ENCODE assay signal across 8 mouse cellular contexts in the genomic region with DNA sequence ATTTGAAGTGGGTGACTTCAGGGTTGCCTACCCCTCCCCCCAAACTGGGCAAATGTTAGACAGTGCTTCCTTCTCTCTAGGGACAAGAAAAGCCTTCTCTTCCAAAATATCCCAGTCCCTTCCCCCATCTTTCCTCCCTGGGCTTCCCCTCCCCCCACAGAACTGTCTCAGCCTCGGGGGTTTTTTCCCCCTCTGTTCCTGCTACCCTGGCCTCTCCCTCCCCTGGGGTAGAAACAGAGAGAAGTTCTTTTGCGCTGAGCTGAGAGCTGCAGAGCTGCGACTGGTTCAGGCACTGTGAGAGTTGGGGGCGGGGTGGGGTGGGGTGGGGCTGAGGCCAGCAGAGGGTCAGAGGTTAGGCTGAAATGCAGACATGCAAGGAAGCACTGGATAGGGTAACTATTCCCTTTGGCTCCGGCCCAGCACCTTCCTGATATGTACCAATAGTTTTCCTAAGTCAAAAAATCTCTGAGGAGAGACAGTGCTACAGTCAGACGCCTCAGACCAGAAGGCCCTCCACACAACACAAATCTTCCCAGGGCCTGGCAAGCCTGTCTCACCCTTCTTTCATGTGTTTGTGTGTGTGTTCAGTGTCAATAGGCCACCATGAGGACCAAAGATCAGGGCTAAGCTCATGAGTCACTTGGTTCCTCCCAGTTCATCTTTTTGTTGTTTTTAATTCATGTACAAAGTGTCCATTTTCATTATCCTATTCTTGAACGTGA. TPM values are rescaled to one million over a fixed set of nuclear protein-coding genes. Genes with fewer than 3 reads are reported as not detected.
DNase-seq lines count a peak whose midpoint lies in the region; ATAC-seq and TF ChIP-seq lines count a peak whose summit lies in the region.

No protein-coding gene starts in this region.

- peaks cover 3% of the 10 kb centered on the region; the same call in 1 of the 2 replicates for H3K4me1 ChIP-seq in cortical plate, adult 2 months (ENCODE audit: control insufficient read depth, insufficient read depth, low read length)
- peaks cover 78% of the 10 kb centered on the region for H3K4me1 ChIP-seq in heart, embryonic 13.5 days
- H3K4me1 ChIP-seq in midbrain, embryonic 12.5 days: peaks cover 68% of the 10 kb centered on the region
- peaks cover 3% of the 10 kb centered on the region; the same call in 1 of the 2 replicates for H3K4me1 ChIP-seq in cerebellum, adult 2 months (ENCODE audit: control insufficient read depth, insufficient read depth, low read length)

- DNase-seq in retina, postnatal 1 day: peak; percentile 31
- DNase-seq in retina, embryonic 14.5 days (ENCODE audit: low spot score): no peak
- DNase-seq in kidney, postnatal 4 days: peak; percentile 53 to 67
- DNase-seq in urinary bladder, postnatal 36 days (ENCODE audit: low spot score in 2 of 2): peak; percentile 23 to 50
- DNase-seq in cerebellum, adult 2 months: no peak

- no peaks in the 10 kb centered on the region for H3K9me3 ChIP-seq in heart, embryonic 13.5 days
- H3K9me3 ChIP-seq in midbrain, embryonic 12.5 days: 0 out of 2 replicates have a peak, but pooled peaks cover 5% of the 10 kb centered on the region

- peaks cover 39% of the 10 kb centered on the region for H3K36me3 ChIP-seq in heart, embryonic 13.5 days
- peaks cover 34% of the 10 kb centered on the region for H3K36me3 ChIP-seq in midbrain, embryonic 12.5 days

- 4% methylated on average over 7 of the region's 7 CpGs for WGBS in heart, embryonic 13.5 days
- 3% methylated on average over 7 of the region's 7 CpGs for WGBS in midbrain, embryonic 12.5 days
- 30% methylated on average over 7 of the region's 7 CpGs for WGBS in cerebellum, adult 2 months

- no peaks in the 10 kb centered on the region for H3K27me3 ChIP-seq in heart, embryonic 13.5 days (replicated peaks)
- no peaks in the 10 kb centered on the region for H3K27me3 ChIP-seq in midbrain, embryonic 12.5 days
- H3K27me3 ChIP-seq in cerebellum, adult 2 months (ENCODE audit: control insufficient read depth, insufficient read depth, low read length): no peaks in the 10 kb centered on the region

- TF ChIP-seq CTCF in cortical plate, adult 2 months (IDR thresholded peaks at IDR 0.05; ENCODE audit: extremely low read depth, insufficient read depth, low read length): no peak
- no peak for TF ChIP-seq CTCF in cerebellum, adult 2 months (IDR thresholded peaks at IDR 0.05; ENCODE audit: borderline replicate concordance, insufficient read depth, low read depth, low read length)

- peak overlapping the region; percentile 91 for H3K9ac ChIP-seq in heart, embryonic 13.5 days
- peak overlapping the region; percentile 92 for H3K9ac ChIP-seq in midbrain, embryonic 12.5 days (replicated peaks)

- ATAC-seq in heart, embryonic 13.5 days (ENCODE audit: extremely low read depth, insufficient number of reproducible peaks, low FRiP score, low TSS enrichment): no peak
- ATAC-seq in midbrain, embryonic 12.5 days (ENCODE audit: low FRiP score, low read depth): no peak

- no peak for TF ChIP-seq POLR2A in cortical plate, adult 2 months (IDR thresholded peaks at IDR 0.05; ENCODE audit: extremely low read depth, insufficient read depth, low read length)
- no peak for TF ChIP-seq POLR2A in cerebellum, adult 2 months (IDR thresholded peaks at IDR 0.05; ENCODE audit: borderline replicate concordance, insufficient read depth, low read length)

- peak overlapping the region; percentile 49 for H3K4me3 ChIP-seq in cortical plate, adult 2 months (ENCODE audit: insufficient read depth, low read length)
- H3K4me3 ChIP-seq in heart, embryonic 13.5 days: peak overlapping the region; percentile 68
- H3K4me3 ChIP-seq in midbrain, embryonic 12.5 days: peak overlapping the region; percentile 60
- H3K4me3 ChIP-seq in cerebellum, adult 2 months (replicated peaks; ENCODE audit: insufficient read depth, low read depth, low read length): no peak overlapping the region

- peak overlapping the region; percentile 96 for H3K4me2 ChIP-seq in heart, embryonic 13.5 days
- peak overlapping the region; percentile 100 for H3K4me2 ChIP-seq in midbrain, embryonic 12.5 days (replicated peaks)

- H3K27ac ChIP-seq in cortical plate, adult 2 months (ENCODE audit: insufficient read depth, low read length): peak overlapping the region; percentile 75
- peak overlapping the region; percentile 97 for H3K27ac ChIP-seq in heart, embryonic 13.5 days (replicated peaks)
- peak overlapping the region; percentile 43 for H3K27ac ChIP-seq in midbrain, embryonic 12.5 days (replicated peaks)
- no peak overlapping the region; the same call in 1 of the 2 replicates for H3K27ac ChIP-seq in cerebellum, adult 2 months (ENCODE audit: insufficient read depth, low read length)

RNA-seq across cellular contexts. Expression of gene Ppp1r18, which starts 4.1 kb away (rescaled TPM):
- polyA plus RNA-seq in cortical plate, adult 2 months (2012; rRNA removed): 11.1 and 11.4 TPM in 2 replicates
- polyA plus RNA-seq in heart, embryonic 13.5 days (2015; fragmentation: Nextera tagmentation; extraction: Ambion mirVana): 19.8 and 21.0 TPM in 2 replicates
- 27.7 and 27.9 TPM in 2 replicates for polyA plus RNA-seq in midbrain, embryonic 12.5 days (2016; fragmentation: Nextera tagmentation; extraction: Ambion mirVana)
- 8.7 and 9.7 TPM in 2 replicates for polyA plus RNA-seq in cerebellum, adult 2 months (2012; rRNA removed)

RNA-seq across cellular contexts. Expression of gene Nrm, which starts 8.4 kb away (rescaled TPM):
- 7.5 and 9.3 TPM in 2 replicates for polyA plus RNA-seq in cortical plate, adult 2 months (2012; rRNA removed)
- polyA plus RNA-seq in heart, embryonic 13.5 days (2015; fragmentation: Nextera tagmentation; extraction: Ambion mirVana): 43.5 and 50.5 TPM in 2 replicates
- 48.5 and 48.6 TPM in 2 replicates for polyA plus RNA-seq in midbrain, embryonic 12.5 days (2016; fragmentation: Nextera tagmentation; extraction: Ambion mirVana)
- 8.6 and 12.0 TPM in 2 replicates for polyA plus RNA-seq in cerebellum, adult 2 months (2012; rRNA removed)

RNA-seq across cellular contexts. Expression of gene Dhx16, which starts 10.1 kb away (rescaled TPM):
- 42.6 and 44.1 TPM in 2 replicates for polyA plus RNA-seq in cortical plate, adult 2 months (2012; rRNA removed)
- 22.8 and 27.7 TPM in 2 replicates for polyA plus RNA-seq in heart, embryonic 13.5 days (2015; fragmentation: Nextera tagmentation; extraction: Ambion mirVana)
- polyA plus RNA-seq in midbrain, embryonic 12.5 days (2016; fragmentation: Nextera tagmentation; extraction: Ambion mirVana): 47.8 and 48.2 TPM in 2 replicates
- 52.2 and 57.4 TPM in 2 replicates for polyA plus RNA-seq in cerebellum, adult 2 months (2012; rRNA removed)

RNA-seq across cellular contexts. Expression of gene 2310061I04Rik, which starts 27.7 kb away (rescaled TPM):
- polyA plus RNA-seq in cortical plate, adult 2 months (2012; rRNA removed): 103 TPM in 2 replicates
- polyA plus RNA-seq in heart, embryonic 13.5 days (2015; fragmentation: Nextera tagmentation; extraction: Ambion mirVana): 25.2 and 31.3 TPM in 2 replicates
- polyA plus RNA-seq in midbrain, embryonic 12.5 days (2016; fragmentation: Nextera tagmentation; extraction: Ambion mirVana): 24.9 and 29.2 TPM in 2 replicates
- polyA plus RNA-seq in cerebellum, adult 2 months (2012; rRNA removed): 161 and 173 TPM in 2 replicates

RNA-seq across cellular contexts. Expression of gene Mdc1, which starts 28.2 kb away (rescaled TPM):
- 7.7 and 8.4 TPM in 2 replicates for polyA plus RNA-seq in cortical plate, adult 2 months (2012; rRNA removed)
- 17.7 and 18.4 TPM in 2 replicates for polyA plus RNA-seq in heart, embryonic 13.5 days (2015; fragmentation: Nextera tagmentation; extraction: Ambion mirVana)
- 19.1 and 20.3 TPM in 2 replicates for polyA plus RNA-seq in midbrain, embryonic 12.5 days (2016; fragmentation: Nextera tagmentation; extraction: Ambion mirVana)
- polyA plus RNA-seq in cerebellum, adult 2 months (2012; rRNA removed): 12.1 and 16.1 TPM in 2 replicates

Comparison
In these comparisons a context has a peak if more than half of its experiments do, and no peak if none do; other contexts are left out.
1. DNase-seq: peak in retina, postnatal 1 day (single experiment), kidney, postnatal 4 days (2 of 2) and urinary bladder, postnatal 36 days (2 of 2); none in retina, embryonic 14.5 days (single experiment) and cerebellum, adult 2 months (0 of 2).